Mouse (Mus musculus): Measurements from ENCODE around the gene Rapgef1.

GRCm38 (mm10) chr2:29625573-29626200 is 6.2 kb downstream of the Rapgef1 start:
- TF ChIP-seq POLR2A (IDR thresholded peaks at IDR 0.05; ENCODE audit: control insufficient read depth, extremely low read depth, insufficient read depth, low read length, poor library complexity) (no peak), CTCF (IDR thresholded peaks at IDR 0.05; ENCODE audit: borderline replicate concordance, control insufficient read depth, extremely low read depth, insufficient read depth, low read length, poor library complexity) (no peak)

Measured in thymus, adult 2 months (tissue).